Mouse (Mus musculus) liver, embryonic 14.5 days (tissue): Measurements from ENCODE around the gene Foxb2. TPM values are rescaled to one million over a fixed set of nuclear protein-coding genes. Genes with fewer than 3 reads are reported as not detected.
"Not testable (repeated sequence)": the region's sequence is repeated elsewhere in the genome, so short reads cannot be mapped to it uniquely, and the experiment has no call there.

Experiments used
- ATAC-seq: fragments of 200-750 bp; cut with Nextera tagmentation; 2 replicates; pipeline ENCODE4 v1.8.0; 2017; ENCODE audit warnings: moderate number of reproducible peaks, mild to moderate bottlenecking, moderate library complexity; ENCODE audit not compliant: insufficient read depth
- DNase-seq, 3 experiments: peaks; one replicate each; pipeline ENCODE4 v3.0.0-alpha.2; 2012 to 2013; ENCODE audit warnings: low read depth in 3 of 3, low spot score in 3 of 3
- H3K27ac ChIP-seq: fragments of 300-500 bp; sonication (generic); 2 replicates; pipeline ENCODE4 v1.5.1; 2014; ENCODE audit warnings: moderate library complexity, mild to moderate bottlenecking, control low read depth, inconsistent platforms
- H3K27me3 ChIP-seq: fragments of 300-500 bp; sonication (generic); 2 replicates; pipeline ENCODE4 v1.6.1; 2014; ENCODE audit warnings: mild to moderate bottlenecking, low read length, moderate library complexity; ENCODE audit not compliant: control insufficient read depth, insufficient read depth
- H3K36me3 ChIP-seq: fragments of 300-500 bp; sonication (generic); replicated peaks from 2 replicates; pipeline ENCODE4 v1.6.1; 2014; ENCODE audit warnings: low read depth; ENCODE audit not compliant: control insufficient read depth, insufficient read depth
- H3K4me1 ChIP-seq, 2 experiments: fragments of 200-500 bp in 1 of 2; fragments of 300-500 bp in 1 of 2; sonication (generic) in 1 of 2; replicated peaks; 2 replicates each; pipeline ENCODE4 v1.6.1; 2012 to 2014; ENCODE audit warnings: antibody characterized with exemption in 1 of 2, inconsistent platforms in 1 of 2, low read length in 1 of 2; ENCODE audit not compliant: control insufficient read depth in 2 of 2, insufficient read depth in 2 of 2
- H3K4me2 ChIP-seq: fragments of 300-500 bp; sonication (generic); 2 replicates; pipeline ENCODE4 v1.6.1; 2014; ENCODE audit warnings: low read depth, mild to moderate bottlenecking, control low read depth, moderate library complexity
- H3K4me3 ChIP-seq, 2 experiments: fragments of 200-500 bp in 1 of 2; fragments of 300-500 bp in 1 of 2; sonication (generic) in 1 of 2; 2 replicates each; pipeline ENCODE4 v1.5.1; 2012 to 2014; ENCODE audit warnings: low read depth in 2 of 2, low read length in 2 of 2, mild to moderate bottlenecking in 2 of 2, control low read depth in 1 of 2, inconsistent platforms in 1 of 2, moderate library complexity in 1 of 2; ENCODE audit not compliant: insufficient read depth in 1 of 2
- H3K9ac ChIP-seq: fragments of 300-500 bp; sonication (generic); replicated peaks from 2 replicates; pipeline ENCODE4 v1.6.1; 2014; ENCODE audit warnings: mild to moderate bottlenecking, control low read depth, moderate library complexity
- H3K9me3 ChIP-seq: fragments of 300-500 bp; sonication (generic); 2 replicates; pipeline ENCODE4 v1.6.1; 2016; ENCODE audit warnings: low read length, mixed read lengths; ENCODE audit not compliant: control insufficient read depth
- CTCF ChIP-seq: IDR thresholded peaks from 2 replicates; pipeline ENCODE4 v1.5.1; 2016; ENCODE audit warnings: antibody characterized with exemption, low read depth, control low read depth
- EP300 ChIP-seq: IDR thresholded peaks from 2 replicates; pipeline ENCODE4 v1.6.1; 2016; ENCODE audit warnings: antibody characterized with exemption, low read depth
- WGBS: fragments of 180-500 bp; shearing (Covaris S2); extraction: QIAGEN DNeasy Blood & Tissue Kit; methylation state at CpG from one replicate; pipeline ENCODE4 v1.1.7; 2014; ENCODE audit not compliant: insufficient replicate concordance; 5-methylcytosine and 5-hydroxymethylcytosine counted together
- polyA plus RNA-seq, 2 experiments: library from polyadenylated mRNA; depleted of rRNA in 1 of 2; stranded (reverse) in 1 of 2; unstranded in 1 of 2; fragments of >200 nt; fragmentation: Nextera tagmentation in 1 of 2; extraction: Ambion mirVana in 1 of 2; gene quantifications; 2 replicates each; pipeline versions ENCODE4 v1.2.1 to v1.2.3; 2012 to 2014

Gene Foxb2
- polyA plus RNA-seq, 2 experiments = not detected

DNA sequence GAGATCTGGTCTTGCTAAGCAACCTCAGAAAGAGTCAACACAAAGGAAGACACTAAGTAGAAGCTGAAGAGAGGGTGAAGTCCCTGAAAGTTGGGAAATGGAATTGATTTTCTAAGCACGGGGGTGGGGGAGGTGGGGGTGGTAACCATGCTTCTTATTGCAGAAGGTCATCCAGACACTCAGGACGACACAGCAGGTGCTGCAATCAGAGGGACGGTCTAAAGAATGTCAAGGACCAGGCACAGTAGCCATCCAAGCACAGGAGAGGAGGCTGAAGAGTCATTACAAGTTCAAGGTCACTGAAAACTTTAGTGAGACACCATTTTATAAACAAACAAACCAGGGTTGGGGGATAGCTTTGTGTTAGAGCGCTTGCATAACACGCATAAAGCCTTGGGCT is 16.9 kb downstream of the Foxb2 start:
- Histone ChIP-seq H3K9ac (no peak overlapping the region), H3K4me3 (no peak overlapping the region), H3K4me1 (no peaks in the 10 kb centered on the region), H3K36me3 (no peaks in the 10 kb centered on the region), H3K4me2 (no peak overlapping the region), H3K27me3 (no peaks in the 10 kb centered on the region), H3K27ac (no peak overlapping the region), H3K9me3 (no peaks in the 10 kb centered on the region)
- 53% methylated on average over 5 of the region's 5 CpGs for WGBS
- TF ChIP-seq CTCF = no peak
- TF ChIP-seq EP300 = no peak
- ATAC-seq (no peak), DNase-seq (no peak)

DNA sequence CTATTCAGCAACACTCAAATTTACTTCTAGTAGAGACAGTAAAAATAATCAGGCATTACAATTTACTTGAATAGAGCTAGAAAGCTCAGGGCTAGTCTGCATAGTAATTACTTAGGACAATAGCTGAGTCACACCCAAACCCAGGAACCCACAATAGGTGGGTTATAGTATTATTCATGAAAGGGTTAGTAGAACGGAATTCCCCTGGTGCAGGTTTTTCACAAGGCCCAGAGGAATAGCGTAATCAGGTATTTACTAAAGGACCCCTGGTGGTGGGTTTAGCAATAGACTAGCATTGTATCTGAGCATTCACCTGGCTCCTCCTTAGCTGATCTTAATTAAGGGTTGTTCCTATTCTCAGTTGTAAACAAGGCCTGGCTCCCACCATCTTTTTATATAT is 29.5 kb downstream of the Foxb2 start:
- not testable (repeated sequence) for H3K4me2 ChIP-seq, ATAC-seq, H3K4me3 ChIP-seq, H3K9me3 ChIP-seq, DNase-seq, H3K27me3 ChIP-seq, H3K36me3 ChIP-seq, H3K27ac ChIP-seq, H3K4me1 ChIP-seq, H3K9ac ChIP-seq
- 63% methylated on average over 2 of the region's 2 CpGs for WGBS

GRCm38 (mm10) chr19:16841516-16842249 is 31.9 kb downstream of the Foxb2 start:
- WGBS = 41% methylated on average over 9 of the region's 9 CpGs
- Histone ChIP-seq H3K4me3 (no peak overlapping the region), H3K4me1 (no peaks in the 10 kb centered on the region), H3K36me3 (no peaks in the 10 kb centered on the region), H3K27ac (no peak overlapping the region), H3K9me3 (no peaks in the 10 kb centered on the region), H3K27me3 (no peaks in the 10 kb centered on the region), H3K9ac (no peak overlapping the region), H3K4me2 (no peak overlapping the region)
- TF ChIP-seq CTCF = no peak
- no peak for TF ChIP-seq EP300
- no peak for DNase-seq
- no peak for ATAC-seq

DNA sequence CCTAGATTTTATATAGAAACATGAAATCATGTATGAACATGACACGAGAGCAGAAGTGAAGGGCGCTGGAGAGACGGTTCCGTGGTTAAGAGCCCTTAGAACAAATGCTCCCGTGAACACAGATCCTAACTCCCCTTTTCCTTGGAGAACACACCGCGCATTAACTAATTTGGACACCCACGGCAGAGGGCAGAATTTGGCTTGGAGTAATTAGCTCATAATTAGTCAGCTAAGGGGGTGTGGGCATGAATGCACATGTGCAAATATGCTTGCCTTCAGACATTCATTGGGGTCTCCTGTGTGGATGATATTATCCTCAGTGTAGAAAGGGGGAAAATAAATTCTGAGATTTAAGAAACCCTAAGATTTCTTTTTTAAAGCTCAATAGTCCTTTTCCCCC is 32.6 kb downstream of the Foxb2 start:
- no peaks in the 10 kb centered on the region for H3K9me3 ChIP-seq
- ATAC-seq (no peak), DNase-seq (no peak)
- no peaks in the 10 kb centered on the region for H3K4me1 ChIP-seq
- H3K27ac ChIP-seq = no peak overlapping the region
- no peak overlapping the region for H3K9ac ChIP-seq
- H3K36me3 ChIP-seq = no peaks in the 10 kb centered on the region
- H3K4me2 ChIP-seq = no peak overlapping the region
- H3K27me3 ChIP-seq = no peaks in the 10 kb centered on the region
- H3K4me3 ChIP-seq = no peak overlapping the region
- no peak for TF ChIP-seq CTCF
- TF ChIP-seq EP300 = no peak
- 78% methylated on average over 8 of the region's 8 CpGs for WGBS

DNA sequence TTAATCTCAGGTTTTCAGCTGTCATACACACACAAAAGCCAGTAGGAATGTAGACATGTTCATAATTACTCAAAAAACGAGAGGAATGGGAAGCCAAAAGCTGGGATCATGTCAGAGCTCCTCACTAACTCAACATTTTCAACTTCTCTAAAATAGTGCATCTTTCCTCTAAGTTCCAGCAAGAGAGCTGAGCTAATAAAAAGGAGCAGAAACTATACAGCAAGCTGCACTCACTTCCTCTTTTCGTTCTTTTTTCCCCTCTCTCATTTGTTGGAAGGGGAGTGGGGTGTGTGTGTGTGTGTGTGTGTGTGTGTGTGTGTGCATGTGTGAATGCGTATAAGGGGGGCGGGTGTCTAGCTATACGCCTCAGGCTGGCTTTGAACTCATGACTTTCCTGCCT is 45.9 kb downstream of the Foxb2 start:
- ATAC-seq = no peak
- H3K4me2 ChIP-seq = no peak overlapping the region
- 43% methylated on average over 5 of the region's 5 CpGs for WGBS

More for the DNA sequence above, 45.9 kb downstream of the Foxb2 start:
- DNase-seq = no peak
- no peaks in the 10 kb centered on the region for H3K9me3 ChIP-seq
- no peaks in the 10 kb centered on the region for H3K27me3 ChIP-seq
- no peak overlapping the region for H3K4me3 ChIP-seq
- H3K27ac ChIP-seq = no peak overlapping the region
- no peaks in the 10 kb centered on the region for H3K36me3 ChIP-seq
- TF ChIP-seq CTCF (no peak), EP300 (no peak)
- no peak overlapping the region for H3K9ac ChIP-seq
- H3K4me1 ChIP-seq = no peaks in the 10 kb centered on the region
